18 mouse cellular contexts compared by ENCODE assay signal in genomic region chr13:93012952-93013351, GRCm38 (mm10).
A peak's percentile ranks its signal among the peaks of the same experiment; 100 is the strongest.
DNase-seq lines count a peak whose midpoint lies in the region; ATAC-seq and TF ChIP-seq lines count a peak whose summit lies in the region.
"Had no signal": no experiment of that assay in that cellular context is flagged by ENCODE, and none has a peak within 500 bp of the region (broad histone marks: within the 10 kb centered on the region; RNA-seq: fewer than 3 reads in every experiment).

No protein-coding gene starts in this region.

- H3K27ac ChIP-seq in forebrain, embryonic 15.5 days (replicated peaks) = 0 out of 2 replicates have a peak overlapping the region, but pooled peaks have one; percentile 11
- H3K27ac ChIP-seq in forebrain, embryonic 11.5 days (ENCODE audit: low read depth, low read length) = no peak overlapping the region
- peak overlapping the region; percentile 58; the same call in 1 of the 2 replicates for H3K27ac ChIP-seq in layer of hippocampus, adult 2 months
- H3K27ac ChIP-seq in gastrocnemius, adult 2 months = peak overlapping the region; percentile 73
- H3K27ac ChIP-seq: hindbrain, embryonic 14.5 days; intestine, embryonic 15.5 days; limb, embryonic 10.5 days; midbrain, embryonic 13.5 days; stomach, embryonic 15.5 days had no signal

- 63% methylated on average over 8 of the region's 8 CpGs for WGBS in forebrain, embryonic 15.5 days
- WGBS in forebrain, embryonic 11.5 days = 82% methylated on average over 8 of the region's 8 CpGs

- DNase-seq in forebrain, embryonic 11.5 days (ENCODE audit: low spot score) = no peak
- DNase-seq in layer of hippocampus, adult 2 months (ENCODE audit: low spot score in 2 of 2) = no peak
- DNase-seq in layer of hippocampus, postnatal 14 days (ENCODE audit: low spot score in 2 of 2) = no peak
- peak; percentile 13 for DNase-seq in adrenal gland, postnatal 25 days
- DNase-seq in gastrocnemius, adult 2 months = peak; percentile 84
- no peak for DNase-seq in yolk sac, embryonic 10.5 days (ENCODE audit: low spot score)
- no peak for DNase-seq in urinary bladder, postnatal 4 days (ENCODE audit: low spot score in 2 of 2)
- DNase-seq: B cell, adult 2 months; cerebellum, adult 18-20 months; spleen, adult 18-20 months had no signal

- H3K4me2 ChIP-seq in forebrain, embryonic 15.5 days (replicated peaks) = no peak overlapping the region
- H3K4me2 ChIP-seq in forebrain, embryonic 11.5 days (ENCODE audit: low read depth, low read length, severe bottlenecking) = no peak overlapping the region
- H3K4me2 ChIP-seq: hindbrain, embryonic 14.5 days; intestine, embryonic 15.5 days; liver, embryonic 11.5 days; midbrain, embryonic 13.5 days; stomach, embryonic 15.5 days had no signal

- H3K9me3 ChIP-seq in forebrain, embryonic 15.5 days = no peaks in the 10 kb centered on the region
- no peaks in the 10 kb centered on the region for H3K9me3 ChIP-seq in forebrain, embryonic 11.5 days (ENCODE audit: control insufficient read depth, low read length)
- H3K9me3 ChIP-seq: intestine, embryonic 15.5 days; limb, embryonic 10.5 days; midbrain, embryonic 13.5 days; stomach, embryonic 15.5 days had no signal

- H3K36me3 ChIP-seq in forebrain, embryonic 15.5 days = no peaks in the 10 kb centered on the region
- no peaks in the 10 kb centered on the region for H3K36me3 ChIP-seq in forebrain, embryonic 11.5 days (ENCODE audit: control insufficient read depth, insufficient read depth, low read length)
- H3K36me3 ChIP-seq: intestine, embryonic 15.5 days; limb, embryonic 10.5 days; midbrain, embryonic 13.5 days; stomach, embryonic 15.5 days had no signal

- no peak for TF ChIP-seq CTCF in layer of hippocampus, adult 2 months (conservative IDR thresholded peaks at IDR 0.05)
- no peak for TF ChIP-seq CTCF in gastrocnemius, adult 2 months (IDR thresholded peaks at IDR 0.05)

- intact Hi-C loops in gastrocnemius, adult 2 months (cut with DNase I) = no loop called here

- H3K9ac ChIP-seq in forebrain, embryonic 15.5 days (replicated peaks) = no peak overlapping the region
- no peak overlapping the region for H3K9ac ChIP-seq in forebrain, embryonic 11.5 days (ENCODE audit: low read length)
- H3K9ac ChIP-seq: hindbrain, embryonic 14.5 days; intestine, embryonic 15.5 days; midbrain, embryonic 13.5 days; stomach, embryonic 15.5 days had no signal

- no peaks in the 10 kb centered on the region for H3K27me3 ChIP-seq in forebrain, embryonic 15.5 days
- H3K27me3 ChIP-seq in forebrain, embryonic 11.5 days (ENCODE audit: control insufficient read depth, insufficient read depth, low read length) = no peaks in the 10 kb centered on the region
- H3K27me3 ChIP-seq: intestine, embryonic 15.5 days; midbrain, embryonic 13.5 days; stomach, embryonic 15.5 days had no signal

- no peak for ATAC-seq in forebrain, embryonic 15.5 days (replicated peaks)
- ATAC-seq in forebrain, embryonic 11.5 days (replicated peaks; ENCODE audit: low FRiP score) = no peak
- ATAC-seq: intestine, embryonic 15.5 days; midbrain, embryonic 13.5 days had no signal

- H3K4me1 ChIP-seq in forebrain, embryonic 15.5 days = no peaks in the 10 kb centered on the region
- H3K4me1 ChIP-seq in forebrain, embryonic 11.5 days (replicated peaks; ENCODE audit: control insufficient read depth, insufficient read depth, low read length) = no peaks in the 10 kb centered on the region
- H3K4me1 ChIP-seq: intestine, embryonic 15.5 days; limb, embryonic 10.5 days; midbrain, embryonic 13.5 days; stomach, embryonic 15.5 days had no signal

- H3K4me3 ChIP-seq in forebrain, embryonic 15.5 days = no peak overlapping the region
- no peak overlapping the region for H3K4me3 ChIP-seq in forebrain, embryonic 11.5 days (ENCODE audit: low read depth, low read length)
- H3K4me3 ChIP-seq in layer of hippocampus, adult 2 months = no peak overlapping the region
- no peak overlapping the region for H3K4me3 ChIP-seq in gastrocnemius, adult 2 months
- H3K4me3 ChIP-seq: intestine, embryonic 15.5 days; limb, embryonic 10.5 days; midbrain, embryonic 13.5 days; myocyte; stomach, embryonic 15.5 days had no signal

Comparison
In these comparisons a context has a peak if more than half of its experiments do, and no peak if none do; other contexts are left out.
1. DNase-seq: peak in adrenal gland, postnatal 25 days (single experiment) and gastrocnemius, adult 2 months (single experiment); none in forebrain, embryonic 11.5 days (single experiment), layer of hippocampus, adult 2 months (0 of 2), layer of hippocampus, postnatal 14 days (0 of 2), yolk sac, embryonic 10.5 days (single experiment) and urinary bladder, postnatal 4 days (0 of 2).